Mouse (Mus musculus) urinary bladder, postnatal 4 days (tissue): ENCODE data around the gene Syngap1.

ENCODE experiments used
- DNase-seq, 2 experiments: peaks; one replicate each; pipeline ENCODE4 v3.0.0; 2021 to 2022; ENCODE audit warnings: low spot score in 2 of 2

The Syngap1 gene

DNA sequence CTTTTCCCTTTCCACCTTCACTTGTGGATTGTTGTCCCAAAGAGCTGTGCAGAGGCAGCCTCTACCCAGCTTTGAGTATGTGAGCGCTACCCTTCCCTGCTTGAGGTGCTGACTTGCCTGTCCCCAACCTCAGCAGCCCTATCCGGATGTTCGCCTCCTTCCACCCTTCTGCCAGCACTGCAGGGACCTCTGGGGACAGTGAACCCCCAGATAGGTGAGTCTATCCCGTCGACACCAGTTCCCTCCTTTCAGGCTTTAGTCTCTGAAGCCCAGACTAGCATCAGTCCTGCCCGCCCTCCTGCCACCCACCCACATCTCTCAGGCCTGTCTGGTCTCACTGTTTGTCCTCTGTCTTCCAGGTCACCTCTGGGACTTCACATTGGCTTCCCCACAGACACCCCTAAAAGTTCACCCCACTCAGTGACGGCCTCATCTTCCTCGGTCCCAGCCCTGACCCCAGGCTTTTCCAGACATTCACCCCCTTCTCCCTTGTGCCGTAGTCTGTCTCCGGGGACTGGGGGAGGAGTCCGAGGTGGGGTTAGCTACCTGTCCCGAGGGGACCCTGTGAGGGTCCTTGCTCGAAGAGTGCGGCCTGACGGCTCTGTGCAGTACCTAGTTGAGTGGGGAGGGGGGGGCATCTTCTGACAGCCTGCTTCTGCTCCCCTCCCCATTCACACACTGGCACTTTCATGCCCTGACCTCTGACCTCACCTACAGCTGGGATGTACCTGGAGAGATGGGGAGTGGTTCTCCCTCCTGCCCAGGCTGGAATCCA lies 3.9 kb upstream of the Syngap1 start:
- no peak for DNase-seq

DNA sequence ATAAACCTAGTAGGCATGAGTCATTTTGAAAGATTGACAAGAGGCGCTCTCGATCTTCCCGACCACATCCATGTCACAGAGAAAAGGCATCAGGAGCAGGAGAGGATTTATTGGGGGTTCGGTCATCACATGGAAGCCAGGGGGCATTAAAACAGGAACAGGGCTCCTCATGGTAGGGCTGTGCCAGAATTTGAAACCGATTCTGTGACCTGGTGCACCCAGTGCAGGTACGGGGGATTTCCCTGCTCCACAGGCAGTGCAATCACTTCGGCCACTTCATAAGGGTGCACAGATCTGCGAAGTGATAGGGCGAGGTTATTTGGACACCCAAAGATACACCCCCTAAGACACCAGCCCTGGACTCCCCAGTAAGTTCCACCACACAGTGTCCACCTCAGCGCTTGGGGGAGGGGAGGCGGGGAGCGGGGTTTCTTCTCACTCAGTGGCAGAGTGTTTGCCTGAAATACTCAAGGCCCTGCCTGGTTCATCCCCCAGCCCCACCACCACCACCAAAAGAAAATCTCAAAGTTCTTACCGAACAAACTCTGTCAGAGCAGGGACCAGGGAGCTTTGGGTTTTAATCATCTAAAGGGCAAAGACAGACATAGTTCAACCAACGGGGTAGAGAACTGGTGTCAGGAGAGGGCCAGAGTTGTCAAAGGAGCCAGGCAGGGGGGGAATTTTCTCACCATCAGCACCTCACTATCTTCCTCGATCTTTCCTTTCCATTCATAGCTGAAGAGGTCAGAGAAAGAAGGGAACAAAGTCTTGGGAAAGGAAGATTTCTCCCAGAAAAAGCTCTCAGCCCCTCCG lies 3.0 kb upstream of the Syngap1 start:
- no peak for DNase-seq

- no peak for DNase-seq
Observed at GRCm38 (mm10) chr17:26938731-26939130, 2.3 kb upstream of the Syngap1 start.

GRCm38 (mm10) chr17:26939178-26939972 lies 1.7 kb upstream of the Syngap1 start, which contains the start of gene Cuta:
Gene Cuta (minus strand): TSS chr17:26939569.
- peak; percentile 99 to 100 for DNase-seq

- DNase-seq: no peak
Observed at GRCm38 (mm10) chr17:26939973-26940300, 1.1 kb upstream of the Syngap1 start.

DNA sequence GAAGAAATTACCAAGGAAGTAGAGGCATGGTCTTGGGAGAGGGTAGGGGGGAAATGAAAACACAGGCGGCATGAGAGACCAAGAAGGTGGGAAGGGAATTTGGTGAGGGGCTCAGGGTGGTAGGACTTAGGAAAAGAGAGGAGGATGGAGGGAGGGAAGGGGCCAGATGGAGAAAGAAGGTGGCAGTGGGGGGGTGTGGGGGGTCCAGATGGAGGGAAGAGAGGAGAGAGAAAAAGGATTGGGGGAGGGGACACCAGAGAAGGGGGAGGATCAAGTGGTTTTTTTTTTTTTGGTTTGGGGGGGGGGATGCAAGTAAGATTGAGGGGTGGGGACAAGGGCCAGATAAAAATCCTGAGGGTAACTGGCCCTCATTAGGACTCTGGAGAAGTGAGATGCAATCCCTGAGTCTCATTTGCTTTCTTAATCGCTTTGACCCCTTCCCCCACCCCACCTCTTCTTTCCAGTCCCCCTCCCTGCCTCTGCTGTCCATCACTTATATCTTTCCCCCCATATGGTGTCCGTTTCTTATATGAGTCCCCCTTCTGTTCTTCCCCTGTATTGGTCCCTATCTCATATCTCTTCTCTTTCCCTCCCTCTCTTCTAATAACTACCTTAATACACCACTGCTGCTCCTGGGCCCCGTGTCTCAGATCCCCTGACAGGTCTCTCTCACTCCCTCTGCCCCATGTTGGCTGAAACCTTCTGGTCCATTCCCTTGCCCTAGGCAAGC lies 953 bp downstream of the Syngap1 start:
- no peak for DNase-seq

- peak in 1 of 2 experiments; percentile 16 for DNase-seq
Observed at GRCm38 (mm10) chr17:26945824-26946495, 4.9 kb downstream of the Syngap1 start.

DNA sequence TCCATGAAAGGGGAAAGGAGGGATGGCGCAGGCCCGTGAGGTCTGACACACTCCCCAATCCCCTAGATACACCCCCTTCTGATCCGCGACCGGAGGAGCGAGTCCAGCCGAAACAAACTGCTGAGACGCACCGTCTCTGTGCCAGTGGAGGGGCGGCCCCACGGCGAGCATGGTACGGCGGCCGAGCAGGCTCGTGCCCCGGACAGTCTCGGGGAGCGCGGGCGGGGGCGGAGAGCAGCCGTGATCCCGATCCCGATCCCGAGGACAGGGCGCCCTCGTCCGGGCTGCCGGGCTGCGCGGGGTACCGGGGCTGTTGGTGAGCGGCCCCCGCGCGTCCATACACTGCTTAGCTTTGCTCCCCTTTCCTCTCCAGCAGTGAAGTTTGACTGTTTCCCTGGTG lies 5.5 kb downstream of the Syngap1 start:
- peak; percentile 74 to 78 for DNase-seq

DNA sequence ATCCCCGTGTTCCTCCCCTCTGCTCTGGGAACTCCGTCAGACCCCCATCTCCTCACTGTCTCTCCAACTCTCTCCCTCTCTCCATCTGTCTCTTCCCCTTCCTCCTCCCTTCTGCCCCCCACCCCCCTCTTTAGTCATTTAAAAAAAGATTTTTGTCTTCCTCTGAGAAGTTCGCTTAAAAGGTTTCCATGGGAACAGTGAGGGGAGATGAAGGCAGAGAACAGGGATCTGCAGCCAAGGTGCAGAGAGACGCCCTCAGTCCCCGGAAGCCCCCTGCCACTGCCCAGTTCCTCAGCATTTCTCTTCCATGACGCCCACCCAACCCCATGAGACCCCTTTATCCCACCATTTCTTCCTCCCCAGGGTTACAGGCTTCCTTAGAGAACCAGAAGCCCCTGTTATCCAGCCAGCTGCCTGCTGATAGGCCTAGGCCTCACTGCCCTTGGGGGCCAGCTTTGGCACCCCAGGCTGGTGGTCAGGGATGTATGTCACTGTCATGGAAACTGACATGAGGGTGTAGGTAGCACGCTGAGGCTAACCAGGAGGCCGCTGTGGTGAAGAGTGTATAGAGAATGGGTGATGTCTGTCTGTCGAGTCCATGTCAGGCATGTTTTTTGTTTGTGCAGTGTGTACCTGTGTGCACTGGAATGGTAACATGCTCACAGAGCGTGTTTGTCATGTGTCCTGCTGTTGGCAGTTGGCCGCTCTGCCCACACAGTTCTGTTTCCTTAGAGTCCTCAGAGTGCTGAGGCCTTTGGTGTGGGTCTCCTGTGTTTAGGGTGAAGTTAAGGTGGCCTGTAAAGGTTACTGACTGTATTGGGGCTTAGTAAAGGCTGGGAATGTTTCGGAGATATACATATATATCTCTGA lies 6.4 kb downstream of the Syngap1 start:
- DNase-seq: no peak

- peak; percentile 22 to 60 for DNase-seq
Observed at GRCm38 (mm10) chr17:26948316-26949050, 7.4 kb downstream of the Syngap1 start.

DNA sequence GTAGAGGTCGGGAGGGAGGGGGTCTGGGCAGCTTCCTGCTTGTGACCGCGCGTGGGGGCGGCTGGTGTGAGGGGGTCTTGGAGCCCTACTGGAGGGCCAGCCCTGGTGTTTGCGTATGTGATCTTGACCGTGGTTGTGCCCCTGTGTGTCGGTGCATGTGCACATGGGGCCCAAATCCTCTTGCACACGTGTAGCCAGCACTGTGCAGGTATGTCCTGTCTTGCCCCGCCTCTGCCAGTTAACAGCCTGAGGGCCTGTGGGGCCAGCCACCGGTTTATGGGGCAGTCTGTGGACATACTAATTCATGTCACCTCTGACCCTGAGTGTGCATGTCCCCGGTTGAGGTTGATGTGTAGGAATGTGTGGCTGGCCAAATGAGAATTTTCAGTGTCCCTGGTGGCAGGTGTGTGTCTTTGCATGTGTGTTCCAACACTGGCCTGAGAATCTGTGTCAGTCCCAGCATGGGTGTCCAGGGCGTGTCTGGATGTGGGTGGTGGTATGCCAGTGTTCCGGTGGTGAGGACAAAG lies 8.1 kb downstream of the Syngap1 start:
- DNase-seq: peak in 1 of 2 experiments; percentile 57

GRCm38 (mm10) chr17:26949866-26950265 lies 8.8 kb downstream of the Syngap1 start:
- DNase-seq: no peak

DNA sequence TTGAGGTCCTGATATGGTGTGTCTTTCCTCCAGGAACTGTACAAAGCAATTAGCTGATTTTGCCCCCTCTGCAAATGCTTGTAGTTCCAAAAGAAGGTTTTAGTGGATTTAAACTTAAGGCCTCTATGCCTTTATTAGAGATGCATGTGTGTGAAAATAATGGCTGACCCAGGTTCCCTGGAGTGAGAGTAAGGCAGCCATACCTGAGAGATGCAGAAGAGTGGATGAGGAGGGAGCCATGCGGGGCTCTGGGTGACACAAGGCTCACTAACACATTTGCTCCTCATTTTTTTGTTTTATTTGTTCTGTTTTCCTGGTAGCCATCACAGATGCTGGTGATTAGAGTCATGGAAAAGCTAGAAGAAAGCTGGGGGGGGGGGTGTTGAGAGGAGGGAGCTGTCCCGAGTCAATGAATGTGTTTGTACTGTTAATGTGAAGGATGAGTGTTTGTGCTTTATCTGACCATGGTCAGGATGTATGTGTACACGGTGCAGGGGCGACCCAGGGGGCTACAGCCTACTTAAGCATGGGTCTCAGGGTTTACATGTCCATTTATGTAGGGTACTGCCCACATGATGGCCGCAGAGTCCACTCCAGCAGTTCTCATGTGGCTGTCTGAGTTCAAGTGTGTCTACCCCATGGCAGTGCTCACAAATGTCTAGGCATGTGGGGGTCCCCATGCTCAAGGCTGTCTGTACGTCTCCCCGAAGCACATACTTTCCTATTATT lies 9.7 kb downstream of the Syngap1 start:
- DNase-seq: no peak

DNA sequence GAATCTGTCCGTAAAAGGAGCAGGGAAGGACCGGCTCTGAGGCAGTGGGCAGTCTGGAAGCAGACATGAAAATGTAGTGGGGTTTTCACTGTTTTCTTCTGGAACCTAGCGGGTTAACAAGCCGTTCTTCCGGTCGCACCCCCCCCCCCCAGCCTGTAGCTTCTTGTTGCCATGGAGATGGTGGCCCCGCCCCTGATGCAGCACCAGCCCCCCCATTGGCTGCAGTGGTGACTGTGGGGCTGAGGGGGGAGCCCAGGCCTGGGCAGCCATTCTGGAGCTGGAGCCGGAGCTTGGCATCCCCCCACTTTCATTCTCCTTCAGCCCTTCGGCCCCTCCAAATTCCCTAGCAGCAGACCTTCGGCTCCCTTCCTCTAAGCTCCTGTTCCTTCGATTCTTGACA lies 10.4 kb downstream of the Syngap1 start:
- DNase-seq: peak; percentile 74 to 85

- peak in 1 of 2 experiments; percentile 59 for DNase-seq
Observed at GRCm38 (mm10) chr17:26951952-26952877, 11.2 kb downstream of the Syngap1 start.

- DNase-seq: no peak
Observed at GRCm38 (mm10) chr17:26953201-26953600, 12.1 kb downstream of the Syngap1 start.

- no peak for DNase-seq
Observed at GRCm38 (mm10) chr17:26953726-26954125, 12.7 kb downstream of the Syngap1 start.
